Mouse (Mus musculus) ES-Bruce4 (cell line): ENCODE data around the gene Gria1. TPM values are rescaled to one million over a fixed set of nuclear protein-coding genes. Genes with fewer than 3 reads are reported as not detected.

ENCODE experiments used
- H3K27ac ChIP-seq: 2 replicates; pipeline ENCODE4 v1.5.1; 2012; ENCODE audit warnings: low read length, inconsistent platforms; ENCODE audit not compliant: insufficient read depth
- H3K27me3 ChIP-seq: 2 replicates; pipeline ENCODE4 v1.6.1; 2012; ENCODE audit warnings: mild to moderate bottlenecking, low read length, inconsistent platforms; ENCODE audit not compliant: control insufficient read depth, poor library complexity, insufficient read depth, severe bottlenecking
- H3K36me3 ChIP-seq: 2 replicates; pipeline ENCODE4 v1.6.1; 2012; ENCODE audit warnings: inconsistent platforms, mild to moderate bottlenecking, low read length, moderate library complexity; ENCODE audit not compliant: control insufficient read depth, poor library complexity, insufficient read depth, severe bottlenecking
- H3K4me1 ChIP-seq: one replicate; pipeline ENCODE4 v1.8.1; 2011; ENCODE audit warnings: low read length; ENCODE audit not compliant: control insufficient read depth, insufficient read depth
- H3K4me3 ChIP-seq: 2 replicates; pipeline ENCODE4 v1.5.1; 2011; ENCODE audit warnings: low read depth, mild to moderate bottlenecking, low read length
- H3K9ac ChIP-seq: 2 replicates; pipeline ENCODE4 v1.6.1; 2012; ENCODE audit warnings: low read depth, mild to moderate bottlenecking, inconsistent platforms; ENCODE audit not compliant: poor library complexity, severe bottlenecking
- H3K9me3 ChIP-seq: replicated peaks from 2 replicates; pipeline ENCODE4 v1.6.1; 2012; ENCODE audit warnings: mild to moderate bottlenecking, low read length, inconsistent platforms; ENCODE audit not compliant: control insufficient read depth, poor library complexity, insufficient read depth, severe bottlenecking
- CTCF ChIP-seq: IDR thresholded peaks from one replicate; pipeline ENCODE4 v1.8.1; 2011; ENCODE audit warnings: low read depth, low read length
- EP300 ChIP-seq: IDR thresholded peaks from 2 replicates; pipeline ENCODE4 v1.6.1; 2011; ENCODE audit warnings: low read depth, low read length; ENCODE audit not compliant: insufficient read depth
- POLR2A ChIP-seq: IDR thresholded peaks from one replicate; pipeline ENCODE4 v1.8.1; 2011; ENCODE audit warnings: low read length; ENCODE audit not compliant: insufficient read depth
- polyA plus RNA-seq: library from polyadenylated mRNA; stranded (reverse); fragments of >200 nt; gene quantifications from 2 replicates; pipeline ENCODE4 v1.2.4, GENCODE M21; 2011; ENCODE audit warnings: low read depth; ENCODE audit not compliant: missing spikeins, insufficient read depth, insufficient read length

Gene Gria1
- polyA plus RNA-seq, 1 experiment, result not detected

GRCm38 (mm10) chr11:57143681-57144080 lies 132.5 kb downstream of the Gria1 start:
- TF ChIP-seq EP300 (no peak), POLR2A (no peak), CTCF (no peak)
- Histone ChIP-seq H3K36me3 (no peaks in the 10 kb centered on the region), H3K27me3 (no peaks in the 10 kb centered on the region; the same call in 1 of the 2 replicates), H3K27ac (no peak overlapping the region), H3K9me3 (no peaks in the 10 kb centered on the region), H3K4me1 (no peaks in the 10 kb centered on the region), H3K4me3 (no peak overlapping the region), H3K9ac (no peak overlapping the region)

- Histone ChIP-seq H3K9me3 (no peaks in the 10 kb centered on the region), H3K4me1 (no peaks in the 10 kb centered on the region), H3K36me3 (no peaks in the 10 kb centered on the region), H3K9ac (no peak overlapping the region), H3K27me3 (no peaks in the 10 kb centered on the region; the same call in 1 of the 2 replicates), H3K27ac (no peak overlapping the region), H3K4me3 (no peak overlapping the region)
- no peak for TF ChIP-seq EP300
- no peak for TF ChIP-seq POLR2A
- no peak for TF ChIP-seq CTCF
These were observed 134.0 kb downstream of the Gria1 start for GRCm38 (mm10) chr11:57145192-57145591.

- no peak overlapping the region for H3K27ac ChIP-seq
- H3K27me3 ChIP-seq, result no peaks in the 10 kb centered on the region; the same call in 1 of the 2 replicates
- no peak overlapping the region for H3K9ac ChIP-seq
- H3K4me3 ChIP-seq, result no peak overlapping the region
- H3K4me1 ChIP-seq, result no peaks in the 10 kb centered on the region
- no peaks in the 10 kb centered on the region for H3K9me3 ChIP-seq
- no peaks in the 10 kb centered on the region for H3K36me3 ChIP-seq
- TF ChIP-seq CTCF, result no peak
- no peak for TF ChIP-seq POLR2A
- no peak for TF ChIP-seq EP300
These were observed 134.5 kb downstream of the Gria1 start for GRCm38 (mm10) chr11:57145704-57146103.

- TF ChIP-seq CTCF, result no peak
- no peak for TF ChIP-seq POLR2A
- TF ChIP-seq EP300, result no peak
- H3K36me3 ChIP-seq, result no peaks in the 10 kb centered on the region
- no peaks in the 10 kb centered on the region; the same call in none of the 2 replicates for H3K27me3 ChIP-seq
- H3K9me3 ChIP-seq, result no peaks in the 10 kb centered on the region
- H3K4me3 ChIP-seq, result no peak overlapping the region
- no peak overlapping the region for H3K27ac ChIP-seq
- H3K4me1 ChIP-seq, result no peaks in the 10 kb centered on the region
- H3K9ac ChIP-seq, result no peak overlapping the region
These were observed 140.5 kb downstream of the Gria1 start for GRCm38 (mm10) chr11:57151674-57152073.

- Histone ChIP-seq H3K27ac (no peak overlapping the region), H3K9me3 (no peaks in the 10 kb centered on the region), H3K36me3 (no peaks in the 10 kb centered on the region), H3K4me1 (no peaks in the 10 kb centered on the region), H3K4me3 (no peak overlapping the region), H3K9ac (no peak overlapping the region), H3K27me3 (no peaks in the 10 kb centered on the region; the same call in 1 of the 2 replicates)
- no peak for TF ChIP-seq EP300
- no peak for TF ChIP-seq POLR2A
- TF ChIP-seq CTCF, result no peak
These were observed 143.8 kb downstream of the Gria1 start for GRCm38 (mm10) chr11:57154998-57155397.

- no peaks in the 10 kb centered on the region for H3K4me1 ChIP-seq
- H3K27me3 ChIP-seq, result no peaks in the 10 kb centered on the region
- no peaks in the 10 kb centered on the region for H3K9me3 ChIP-seq
- H3K4me3 ChIP-seq, result no peak overlapping the region
- H3K9ac ChIP-seq, result no peak overlapping the region
- no peak for TF ChIP-seq EP300
- TF ChIP-seq POLR2A, result no peak
- no peak for TF ChIP-seq CTCF
- no peak overlapping the region for H3K27ac ChIP-seq
- H3K36me3 ChIP-seq, result no peaks in the 10 kb centered on the region
These were observed 148.2 kb downstream of the Gria1 start for GRCm38 (mm10) chr11:57159412-57159811.
